Mouse (Mus musculus): ENCODE measurements at regions not wholly inside any gene's neighbourhood (a gene's known extent, or its start where the extent isn't known, plus 50 kb on each side); places are given as distances from the start of the nearest gene placed in this dataset.

- DNase-seq: peak in 1 of 2 experiments; percentile 9
Measured at GRCm38 (mm10) chr14:111149653-111150052, 394.7 kb upstream of the Slitrk6 start.

- DNase-seq: no peak
Measured at GRCm38 (mm10) chr14:111116600-111116999, 361.7 kb upstream of the Slitrk6 start.

- no peak for DNase-seq
Measured at GRCm38 (mm10) chr14:111103579-111103978, 348.6 kb upstream of the Slitrk6 start.

GRCm38 (mm10) chr14:111100257-111100656 is 345.3 kb upstream of the Slitrk6 start:
- no peak for DNase-seq

GRCm38 (mm10) chr14:111096229-111096628 is 341.3 kb upstream of the Slitrk6 start:
- DNase-seq: no peak

GRCm38 (mm10) chr14:111074517-111074916 is 319.6 kb upstream of the Slitrk6 start:
- no peak for DNase-seq

GRCm38 (mm10) chr14:111073529-111073928 is 318.6 kb upstream of the Slitrk6 start:
- no peak for DNase-seq

Measured in kidney, adult 8-10 months (tissue).